Mouse (Mus musculus) liver, embryonic 14.5 days (tissue): ENCODE measurements around the gene Ndrg4.

ENCODE experiments used
- CTCF ChIP-seq: IDR thresholded peaks from 2 replicates; pipeline ENCODE4 v1.5.1; 2016; ENCODE audit warnings: antibody characterized with exemption, low read depth, control low read depth
- EP300 ChIP-seq: IDR thresholded peaks from 2 replicates; pipeline ENCODE4 v1.6.1; 2016; ENCODE audit warnings: antibody characterized with exemption, low read depth

DNA sequence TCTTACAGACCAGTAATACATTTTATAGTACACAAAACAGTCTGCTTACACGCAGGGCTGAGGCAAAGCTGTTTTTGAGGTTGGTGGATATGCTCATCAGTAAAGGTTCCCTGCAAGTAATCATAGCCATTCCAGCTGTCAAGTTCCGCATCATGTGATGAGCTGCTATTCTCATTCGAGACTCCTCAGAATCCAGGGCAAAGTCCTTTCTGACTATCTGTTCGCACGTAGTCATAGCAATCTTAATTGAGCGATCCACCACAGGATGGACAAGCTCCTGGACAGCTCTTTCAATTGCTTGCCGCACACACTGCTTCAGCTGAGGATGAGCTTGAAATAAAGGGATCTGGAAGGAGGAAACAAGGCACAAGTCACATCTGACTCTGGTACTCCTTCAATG is 65.0 kb downstream of the Ndrg4 start:
- TF ChIP-seq EP300 (no peak), CTCF (no peak)
